Mouse (Mus musculus): ENCODE data around the gene Rnf222. TPM values are rescaled to one million over a fixed set of nuclear protein-coding genes. Genes with fewer than 3 reads are reported as not detected.

Gene Rnf222
- polyA plus RNA-seq, 1 experiment from 2014 or later = 0.64 TPM

- Histone ChIP-seq H3K9ac (peak overlapping the region; percentile 73), H3K36me3 (peaks cover 28% of the 10 kb centered on the region), H3K4me3 (replicated peaks) (peak overlapping the region; percentile 85), H3K9me3 (no peaks in the 10 kb centered on the region), H3K27me3 (replicated peaks) (peaks cover 3% of the 10 kb centered on the region; the same call in 1 of the 2 replicates), H3K4me1 (peaks cover 9% of the 10 kb centered on the region), H3K4me2 (peak overlapping the region; percentile 65), H3K27ac (peak overlapping the region; percentile 80; the same call in 1 of the 2 replicates)
- WGBS = under 1% methylated on average over 11 of the region's 11 CpGs
- ATAC-seq (ENCODE audit: insufficient read depth, low FRiP score, low read depth) = no peak
Observed at GRCm38 (mm10) chr11:68902367-68902766, 14.0 kb downstream of the Rnf222 start.

GRCm38 (mm10) chr11:68902823-68903222 lies 14.5 kb downstream of the Rnf222 start:
- peak overlapping the region; percentile 37; the same call in 1 of the 2 replicates for H3K27ac ChIP-seq
- H3K27me3 ChIP-seq (replicated peaks) = peaks cover 3% of the 10 kb centered on the region; the same call in 1 of the 2 replicates
- peaks cover 9% of the 10 kb centered on the region for H3K4me1 ChIP-seq
- H3K9me3 ChIP-seq = no peaks in the 10 kb centered on the region
- ATAC-seq (ENCODE audit: insufficient read depth, low FRiP score, low read depth) = no peak
- peak overlapping the region; percentile 65 for H3K4me2 ChIP-seq
- WGBS = 71% methylated on average over 5 of the region's 5 CpGs
- peak overlapping the region; percentile 85 for H3K4me3 ChIP-seq (replicated peaks)
- H3K36me3 ChIP-seq = peaks cover 28% of the 10 kb centered on the region
- no peak overlapping the region for H3K9ac ChIP-seq

GRCm38 (mm10) chr11:68903775-68904174 lies 15.4 kb downstream of the Rnf222 start:
- H3K9ac ChIP-seq = no peak overlapping the region
- ATAC-seq (ENCODE audit: insufficient read depth, low FRiP score, low read depth) = no peak
- no peak overlapping the region for H3K27ac ChIP-seq
- peaks cover 3% of the 10 kb centered on the region; the same call in 1 of the 2 replicates for H3K27me3 ChIP-seq (replicated peaks)
- H3K9me3 ChIP-seq = no peaks in the 10 kb centered on the region
- WGBS = 91% methylated on average over 2 of the region's 2 CpGs
- H3K4me2 ChIP-seq = no peak overlapping the region
- H3K4me3 ChIP-seq (replicated peaks) = no peak overlapping the region
- H3K36me3 ChIP-seq = peaks cover 28% of the 10 kb centered on the region
- peaks cover 9% of the 10 kb centered on the region for H3K4me1 ChIP-seq

- WGBS = 79% methylated on average over 8 of the region's 8 CpGs
- 0 out of 2 replicates have a peak overlapping the region, but pooled peaks have one; percentile 7 for H3K27ac ChIP-seq
- no peak for ATAC-seq (ENCODE audit: insufficient read depth, low FRiP score, low read depth)
- peaks cover 9% of the 10 kb centered on the region for H3K4me1 ChIP-seq
- H3K4me3 ChIP-seq (replicated peaks) = no peak overlapping the region
- H3K36me3 ChIP-seq = peaks cover 28% of the 10 kb centered on the region
- H3K9ac ChIP-seq = no peak overlapping the region
- H3K9me3 ChIP-seq = no peaks in the 10 kb centered on the region
- no peak overlapping the region for H3K4me2 ChIP-seq
- peaks cover 3% of the 10 kb centered on the region; the same call in 1 of the 2 replicates for H3K27me3 ChIP-seq (replicated peaks)
Observed at GRCm38 (mm10) chr11:68904375-68905137, 16.2 kb downstream of the Rnf222 start.

- H3K27ac ChIP-seq = 0 out of 2 replicates have a peak overlapping the region, but pooled peaks have one; percentile 7
- peaks cover 9% of the 10 kb centered on the region for H3K4me1 ChIP-seq
- 88% methylated on average over 3 of the region's 3 CpGs for WGBS
- no peak overlapping the region for H3K9ac ChIP-seq
- H3K27me3 ChIP-seq (replicated peaks) = no peaks in the 10 kb centered on the region
- no peak for ATAC-seq (ENCODE audit: insufficient read depth, low FRiP score, low read depth)
- no peaks in the 10 kb centered on the region for H3K9me3 ChIP-seq
- H3K36me3 ChIP-seq = peaks cover 28% of the 10 kb centered on the region
- no peak overlapping the region for H3K4me3 ChIP-seq (replicated peaks)
- no peak overlapping the region for H3K4me2 ChIP-seq
Observed at GRCm38 (mm10) chr11:68905138-68905531, 16.8 kb downstream of the Rnf222 start.

- peaks cover 7% of the 10 kb centered on the region for H3K4me1 ChIP-seq
Observed at GRCm38 (mm10) chr11:68905665-68906460, 17.5 kb downstream of the Rnf222 start.

GRCm38 (mm10) chr11:68906461-68906790 lies 18.1 kb downstream of the Rnf222 start:
- Histone ChIP-seq H3K4me3 (replicated peaks) (no peak overlapping the region), H3K27ac (no peak overlapping the region)

More at GRCm38 (mm10) chr11:68905665-68906460, 17.5 kb downstream of the Rnf222 start:
- Histone ChIP-seq H3K9me3 (no peaks in the 10 kb centered on the region), H3K4me3 (replicated peaks) (no peak overlapping the region), H3K4me2 (no peak overlapping the region), H3K9ac (no peak overlapping the region), H3K27ac (no peak overlapping the region), H3K27me3 (replicated peaks) (no peaks in the 10 kb centered on the region), H3K36me3 (peaks cover 28% of the 10 kb centered on the region)
- WGBS = 88% methylated on average over 9 of the region's 9 CpGs
- no peak for ATAC-seq (ENCODE audit: insufficient read depth, low FRiP score, low read depth)

GRCm38 (mm10) chr11:68907251-68907650 lies 18.9 kb downstream of the Rnf222 start:
- ATAC-seq (ENCODE audit: insufficient read depth, low FRiP score, low read depth) = no peak
- Histone ChIP-seq H3K4me3 (replicated peaks) (no peak overlapping the region), H3K9me3 (no peaks in the 10 kb centered on the region), H3K27ac (no peak overlapping the region), H3K27me3 (replicated peaks) (no peaks in the 10 kb centered on the region), H3K4me1 (peaks cover 15% of the 10 kb centered on the region), H3K9ac (no peak overlapping the region), H3K36me3 (peaks cover 28% of the 10 kb centered on the region), H3K4me2 (no peak overlapping the region)
- WGBS = 72% methylated on average over 3 of the region's 3 CpGs

More at GRCm38 (mm10) chr11:68906461-68906790, 18.1 kb downstream of the Rnf222 start:
- ATAC-seq (ENCODE audit: insufficient read depth, low FRiP score, low read depth) = no peak
- H3K4me2 ChIP-seq = no peak overlapping the region
- H3K27me3 ChIP-seq (replicated peaks) = no peaks in the 10 kb centered on the region
- H3K36me3 ChIP-seq = peaks cover 28% of the 10 kb centered on the region
- no peaks in the 10 kb centered on the region for H3K9me3 ChIP-seq
- 62% methylated on average over 4 of the region's 4 CpGs for WGBS
- peaks cover 12% of the 10 kb centered on the region for H3K4me1 ChIP-seq
- no peak overlapping the region for H3K9ac ChIP-seq

- H3K4me3 ChIP-seq (replicated peaks) = no peak overlapping the region
- no peak overlapping the region for H3K4me2 ChIP-seq
- no peak overlapping the region for H3K27ac ChIP-seq
- ATAC-seq (ENCODE audit: insufficient read depth, low FRiP score, low read depth) = no peak
- 45% methylated on average over 7 of the region's 7 CpGs for WGBS
- H3K27me3 ChIP-seq (replicated peaks) = no peaks in the 10 kb centered on the region
- no peaks in the 10 kb centered on the region for H3K9me3 ChIP-seq
- H3K9ac ChIP-seq = no peak overlapping the region
- H3K4me1 ChIP-seq = 0 out of 2 replicates have a peak, but pooled peaks cover 9% of the 10 kb centered on the region
- peaks cover 18% of the 10 kb centered on the region for H3K36me3 ChIP-seq
Observed at GRCm38 (mm10) chr11:68908846-68909503, 20.6 kb downstream of the Rnf222 start.

GRCm38 (mm10) chr11:68911531-68912177 lies 23.3 kb downstream of the Rnf222 start:
- no peaks in the 10 kb centered on the region for H3K36me3 ChIP-seq
- no peaks in the 10 kb centered on the region for H3K9me3 ChIP-seq
- H3K4me1 ChIP-seq = 0 out of 2 replicates have a peak, but pooled peaks cover 9% of the 10 kb centered on the region
- ATAC-seq (ENCODE audit: insufficient read depth, low FRiP score, low read depth) = no peak
- H3K4me2 ChIP-seq = peak overlapping the region; percentile 6; the same call in 1 of the 2 replicates
- H3K9ac ChIP-seq = no peak overlapping the region
- 27% methylated on average over 14 of the region's 14 CpGs for WGBS
- no peaks in the 10 kb centered on the region for H3K27me3 ChIP-seq (replicated peaks)
- no peak overlapping the region for H3K4me3 ChIP-seq (replicated peaks)
- H3K27ac ChIP-seq = peak overlapping the region; percentile 68

GRCm38 (mm10) chr11:68914566-68914965 lies 26.2 kb downstream of the Rnf222 start:
- H3K4me2 ChIP-seq = no peak overlapping the region
- H3K36me3 ChIP-seq = no peaks in the 10 kb centered on the region
- H3K4me3 ChIP-seq (replicated peaks) = no peak overlapping the region
- no peak overlapping the region for H3K9ac ChIP-seq
- no peak for ATAC-seq (ENCODE audit: insufficient read depth, low FRiP score, low read depth)
- H3K4me1 ChIP-seq = 0 out of 2 replicates have a peak, but pooled peaks cover 9% of the 10 kb centered on the region
- H3K9me3 ChIP-seq = no peaks in the 10 kb centered on the region
- WGBS = 91% methylated on average over 4 of the region's 4 CpGs
- no peak overlapping the region for H3K27ac ChIP-seq
- no peaks in the 10 kb centered on the region for H3K27me3 ChIP-seq (replicated peaks)

Data from stomach, embryonic 15.5 days (tissue).